Mouse (Mus musculus) megakaryocyte, embryonic 14.5 days (primary cell): ENCODE results near the gene Zfp629. TPM values are rescaled to one million over a fixed set of nuclear protein-coding genes. Genes with fewer than 3 reads are reported as not detected.
A peak's percentile ranks its signal among the peaks of the same experiment; 100 is the strongest.

Experiments used
- H3K27me3 ChIP-seq: replicated peaks from 2 replicates; pipeline ENCODE3; 2012; ENCODE audit warnings: inconsistent platforms
- H3K36me3 ChIP-seq: replicated peaks from 2 replicates; pipeline ENCODE3; 2012; ENCODE audit warnings: low read length, inconsistent platforms, mixed read lengths
- H3K4me1 ChIP-seq: 2 replicates; pipeline ENCODE4 v1.6.1; 2012; ENCODE audit warnings: inconsistent platforms
- H3K4me3 ChIP-seq: replicated peaks from 2 replicates; pipeline ENCODE3; 2012; ENCODE audit warnings: moderate library complexity, mild to moderate bottlenecking, inconsistent platforms
- H3K9me3 ChIP-seq: 2 replicates; pipeline ENCODE4 v1.6.1; 2012; ENCODE audit warnings: inconsistent platforms
- FLI1 ChIP-seq: IDR thresholded peaks from 2 replicates; pipeline ENCODE4 v1.6.1; 2012; ENCODE audit warnings: low read length, inconsistent platforms, mixed read lengths
- GATA1 ChIP-seq: IDR thresholded peaks from 3 replicates; pipeline ENCODE4 v1.6.1; 2012; ENCODE audit warnings: mixed read lengths, low read length, inconsistent platforms, borderline replicate concordance
- polyA plus RNA-seq: library from polyadenylated mRNA; stranded (reverse); fragments of >175 nt; gene quantifications from 2 replicates; pipeline ENCODE4 v1.2.3, GENCODE M21; 2012; ENCODE audit warnings: low replicate concordance; ENCODE audit not compliant: insufficient read depth

Gene Zfp629
- polyA plus RNA-seq: 2.9 TPM in 1 of 2 replicates, not detected in the other

- H3K9me3 ChIP-seq: peaks cover 8% of the 10 kb centered on the region; the same call in 1 of the 2 replicates
- peaks cover 30% of the 10 kb centered on the region for H3K36me3 ChIP-seq
- H3K27me3 ChIP-seq: peaks cover 28% of the 10 kb centered on the region
- TF ChIP-seq GATA1: no peak
- no peak for TF ChIP-seq FLI1
- peak within 1 kb of the TSS; percentile 93 for H3K4me3 ChIP-seq
- peaks cover 27% of the 10 kb centered on the region for H3K4me1 ChIP-seq
These were observed at the start of gene Zfp629 for GRCm38 (mm10) chr7:127614891-127615843. Zfp629 (minus strand) TSS chr7:127615797.

GRCm38 (mm10) chr7:127662926-127663325 is 47.3 kb upstream of the Zfp629 start:
- TF ChIP-seq GATA1: no peak
- no peak for TF ChIP-seq FLI1

GRCm38 (mm10) chr7:127661833-127662232 is 46.2 kb upstream of the Zfp629 start:
- peaks cover 14% of the 10 kb centered on the region for H3K9me3 ChIP-seq
- H3K4me1 ChIP-seq: peaks cover under 1% of the 10 kb centered on the region
- no peak for TF ChIP-seq FLI1
- TF ChIP-seq GATA1: no peak
- no peaks in the 10 kb centered on the region for H3K36me3 ChIP-seq
- H3K4me3 ChIP-seq: no peak overlapping the region
- peaks cover 68% of the 10 kb centered on the region for H3K27me3 ChIP-seq

More at GRCm38 (mm10) chr7:127662926-127663325, 47.3 kb upstream of the Zfp629 start:
- Histone ChIP-seq H3K9me3 (peaks cover 11% of the 10 kb centered on the region), H3K4me3 (no peak overlapping the region), H3K27me3 (peaks cover 74% of the 10 kb centered on the region), H3K4me1 (peaks cover 11% of the 10 kb centered on the region), H3K36me3 (no peaks in the 10 kb centered on the region)

- TF ChIP-seq GATA1 (no peak), FLI1 (no peak)
- Histone ChIP-seq H3K36me3 (no peaks in the 10 kb centered on the region), H3K4me3 (no peak overlapping the region), H3K9me3 (peaks cover 14% of the 10 kb centered on the region), H3K4me1 (peaks cover 2% of the 10 kb centered on the region; the same call in 1 of the 2 replicates), H3K27me3 (peaks cover 58% of the 10 kb centered on the region)
These were observed 45.3 kb upstream of the Zfp629 start for GRCm38 (mm10) chr7:127660882-127661281.

- Histone ChIP-seq H3K27me3 (peaks cover 39% of the 10 kb centered on the region), H3K4me1 (peaks cover 2% of the 10 kb centered on the region; the same call in 1 of the 2 replicates), H3K36me3 (no peaks in the 10 kb centered on the region), H3K4me3 (no peak overlapping the region), H3K9me3 (peaks cover 14% of the 10 kb centered on the region)
- TF ChIP-seq FLI1: no peak
- no peak for TF ChIP-seq GATA1
These were observed 41.3 kb upstream of the Zfp629 start for GRCm38 (mm10) chr7:127656946-127657345.

GRCm38 (mm10) chr7:127654318-127654717 is 38.7 kb upstream of the Zfp629 start:
- H3K4me3 ChIP-seq: peak overlapping the region; percentile 28
- no peaks in the 10 kb centered on the region for H3K36me3 ChIP-seq
- H3K4me1 ChIP-seq: peaks cover 2% of the 10 kb centered on the region; the same call in 1 of the 2 replicates
- TF ChIP-seq FLI1 (no peak), GATA1 (no peak)
- peaks cover 30% of the 10 kb centered on the region for H3K27me3 ChIP-seq
- 0 out of 2 replicates have a peak, but pooled peaks cover 3% of the 10 kb centered on the region for H3K9me3 ChIP-seq

- no peak overlapping the region for H3K4me3 ChIP-seq
- H3K9me3 ChIP-seq: 0 out of 2 replicates have a peak, but pooled peaks cover 2% of the 10 kb centered on the region
- no peak for TF ChIP-seq GATA1
- no peak for TF ChIP-seq FLI1
- H3K36me3 ChIP-seq: no peaks in the 10 kb centered on the region
- H3K4me1 ChIP-seq: peaks cover 2% of the 10 kb centered on the region; the same call in 1 of the 2 replicates
- H3K27me3 ChIP-seq: peaks cover 30% of the 10 kb centered on the region
These were observed 36.5 kb upstream of the Zfp629 start for GRCm38 (mm10) chr7:127652050-127652449.

- H3K4me1 ChIP-seq: peaks cover 2% of the 10 kb centered on the region; the same call in 1 of the 2 replicates
- peaks cover 30% of the 10 kb centered on the region for H3K27me3 ChIP-seq
- TF ChIP-seq GATA1 (no peak), FLI1 (no peak)
- no peaks in the 10 kb centered on the region for H3K9me3 ChIP-seq
- no peaks in the 10 kb centered on the region for H3K36me3 ChIP-seq
- H3K4me3 ChIP-seq: no peak overlapping the region
These were observed 36.0 kb upstream of the Zfp629 start for GRCm38 (mm10) chr7:127651624-127652023.

- TF ChIP-seq GATA1 (no peak), FLI1 (no peak)
- H3K36me3 ChIP-seq: no peaks in the 10 kb centered on the region
- peaks cover 37% of the 10 kb centered on the region for H3K27me3 ChIP-seq
- no peak overlapping the region for H3K4me3 ChIP-seq
- no peaks in the 10 kb centered on the region for H3K4me1 ChIP-seq
- peaks cover 8% of the 10 kb centered on the region for H3K9me3 ChIP-seq
These were observed 33.6 kb upstream of the Zfp629 start for GRCm38 (mm10) chr7:127649206-127649605.
